32 mouse cellular contexts compared by ENCODE assay signal in genomic region chr17:72081396-72081795, GRCm38 (mm10).
"Had no signal": no experiment of that assay in that cellular context is flagged by ENCODE, and none has a peak within 500 bp of the region (broad histone marks: within the 10 kb centered on the region; RNA-seq: fewer than 3 reads in every experiment).

No protein-coding gene starts in this region.

- H3K4me3 ChIP-seq: left cerebral cortex, adult 2 months; limb, embryonic 10.5 days; limb, embryonic 12.5 days; limb, embryonic 13.5 days; limb, embryonic 15.5 days; liver, embryonic 12.5 days; liver, embryonic 13.5 days; liver, embryonic 15.5 days; lung, embryonic 15.5 days; megakaryocyte, embryonic 14.5 days; midbrain, embryonic 10.5 days; midbrain, embryonic 12.5 days; midbrain, embryonic 13.5 days; midbrain, embryonic 15.5 days; myocyte had no signal

- H3K9me3 ChIP-seq: limb, embryonic 10.5 days; limb, embryonic 12.5 days; limb, embryonic 13.5 days; limb, embryonic 15.5 days; liver, embryonic 13.5 days; liver, embryonic 15.5 days; lung, embryonic 15.5 days; midbrain, embryonic 10.5 days; midbrain, embryonic 12.5 days; midbrain, embryonic 13.5 days; midbrain, embryonic 15.5 days had no signal

- H3K9ac ChIP-seq: limb, embryonic 12.5 days; limb, embryonic 13.5 days; limb, embryonic 15.5 days; liver, embryonic 12.5 days; liver, embryonic 13.5 days; liver, embryonic 14.5 days; liver, embryonic 15.5 days; liver, postnatal 0 days; lung, embryonic 14.5 days; lung, embryonic 15.5 days; midbrain, embryonic 12.5 days; midbrain, embryonic 13.5 days; midbrain, embryonic 15.5 days had no signal

- DNase-seq: left cerebral cortex, postnatal 4 days; liver; liver, embryonic 13.5 days; liver, postnatal 0 days; lung, adult 18-20 months; lung, adult 2 months; lung, embryonic 14.5 days; lung, postnatal 10 days; lung, postnatal 14 days; lung, postnatal 36 days; lung, postnatal 4 days; midbrain, embryonic 14.5 days had no signal

- H3K4me2 ChIP-seq: limb, embryonic 12.5 days; limb, embryonic 13.5 days; limb, embryonic 15.5 days; liver, embryonic 11.5 days; liver, embryonic 12.5 days; liver, embryonic 13.5 days; liver, embryonic 15.5 days; lung, embryonic 14.5 days; lung, embryonic 15.5 days; midbrain, embryonic 11.5 days; midbrain, embryonic 12.5 days; midbrain, embryonic 13.5 days; midbrain, embryonic 15.5 days had no signal

- H3K27ac ChIP-seq: left cerebral cortex, adult 2 months; limb, embryonic 10.5 days; limb, embryonic 12.5 days; limb, embryonic 13.5 days; limb, embryonic 15.5 days; liver, embryonic 12.5 days; liver, embryonic 13.5 days; liver, embryonic 14.5 days; liver, embryonic 15.5 days; lung, embryonic 15.5 days; macrophage; midbrain, embryonic 10.5 days; midbrain, embryonic 12.5 days; midbrain, embryonic 13.5 days; midbrain, embryonic 15.5 days had no signal

- ATAC-seq: liver, embryonic 12.5 days; liver, postnatal 0 days; lung, postnatal 0 days; midbrain, embryonic 13.5 days; midbrain, embryonic 15.5 days; midbrain, embryonic 16.5 days had no signal

- H3K27me3 ChIP-seq: limb, embryonic 12.5 days; limb, embryonic 15.5 days; liver, embryonic 12.5 days; liver, embryonic 13.5 days; liver, embryonic 15.5 days; lung, embryonic 15.5 days; megakaryocyte, embryonic 14.5 days; midbrain, embryonic 12.5 days; midbrain, embryonic 13.5 days; midbrain, embryonic 15.5 days had no signal

- H3K36me3 ChIP-seq: limb, embryonic 10.5 days; limb, embryonic 12.5 days; limb, embryonic 13.5 days; limb, embryonic 15.5 days; liver, embryonic 12.5 days; liver, embryonic 13.5 days; liver, embryonic 15.5 days; lung, embryonic 15.5 days; midbrain, embryonic 10.5 days; midbrain, embryonic 12.5 days; midbrain, embryonic 13.5 days; midbrain, embryonic 15.5 days had no signal

- H3K4me1 ChIP-seq: limb, embryonic 10.5 days; limb, embryonic 12.5 days; limb, embryonic 13.5 days; limb, embryonic 15.5 days; liver, embryonic 12.5 days; liver, embryonic 13.5 days; liver, embryonic 15.5 days; megakaryocyte, embryonic 14.5 days; midbrain, embryonic 12.5 days; midbrain, embryonic 15.5 days had no signal
